Mouse (Mus musculus) heart, adult 11 months (tissue): Measurements from ENCODE around the gene Actr3b.
A peak's percentile ranks its signal among the peaks of the same experiment; 100 is the strongest.

Experiments
- DNase-seq: peaks from one replicate; pipeline ENCODE4 v3.0.0; 2022

The Actr3b gene

GRCm38 (mm10) chr5:25791570-25791969 lies 31.8 kb downstream of the Actr3b start:
- no peak for DNase-seq

DNA sequence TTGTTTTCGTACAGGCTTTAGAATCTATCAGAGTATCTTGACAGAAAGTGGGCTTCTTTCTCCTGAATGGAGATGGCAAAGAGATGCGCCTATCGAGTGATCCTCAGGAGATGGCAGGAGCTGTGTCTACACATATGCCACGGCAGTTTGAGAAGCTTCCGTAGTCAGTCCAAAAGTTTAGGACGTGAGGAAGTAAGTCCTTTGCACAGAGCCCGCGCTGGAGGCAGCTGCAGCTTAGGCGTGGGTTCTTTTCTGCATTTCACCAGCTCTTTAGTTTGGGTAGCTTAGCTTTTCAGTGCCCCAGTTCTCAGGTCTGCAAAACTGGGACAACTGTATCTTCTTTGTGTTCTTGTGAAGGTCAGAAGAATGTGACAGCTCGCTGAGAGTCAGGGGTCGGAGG lies 38.0 kb downstream of the Actr3b start:
- no peak for DNase-seq

GRCm38 (mm10) chr5:25800929-25801328 lies 41.1 kb downstream of the Actr3b start:
- no peak for DNase-seq

DNA sequence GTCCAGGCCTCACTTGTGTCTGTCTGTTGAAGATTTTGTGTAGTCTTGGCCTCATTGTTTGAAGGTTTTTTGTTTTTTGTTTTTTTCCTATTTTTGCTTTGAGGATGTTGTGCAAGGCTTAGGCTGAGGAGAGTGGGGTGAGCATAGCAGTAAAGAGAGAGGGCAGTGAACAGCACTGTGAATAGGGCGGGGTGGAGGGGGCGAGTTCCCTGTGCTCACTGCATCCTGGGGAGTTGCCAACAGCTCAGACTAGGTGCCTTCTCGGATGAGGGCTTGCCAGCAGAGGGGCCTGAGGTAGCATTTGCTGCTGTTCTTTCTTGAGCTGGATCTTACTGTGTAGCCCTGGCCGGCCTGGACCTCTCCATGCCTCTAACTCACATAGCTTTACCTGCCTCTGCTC lies 41.9 kb downstream of the Actr3b start:
- no peak for DNase-seq

- DNase-seq = no peak
Observed at GRCm38 (mm10) chr5:25804569-25804968, 44.8 kb downstream of the Actr3b start.

DNA sequence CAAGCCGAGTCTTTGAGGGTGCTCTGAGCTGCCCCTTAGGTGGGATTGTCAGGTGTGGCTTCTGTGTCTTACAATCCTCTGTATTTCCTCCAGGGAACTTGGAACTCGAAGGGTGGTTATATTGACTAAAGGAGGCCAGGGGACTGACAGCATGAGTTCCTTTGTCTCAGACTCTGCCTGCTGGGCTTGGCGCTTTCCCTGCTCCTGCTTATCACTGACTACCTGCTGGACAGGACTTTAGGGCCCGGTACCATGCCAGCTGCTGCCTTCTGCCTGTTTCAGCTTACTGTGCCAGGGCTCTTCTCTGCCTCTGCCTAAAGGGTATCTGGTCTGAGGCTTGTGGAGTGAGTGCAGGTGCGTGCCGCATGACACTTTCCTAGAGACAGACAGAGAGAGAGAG lies 53.1 kb downstream of the Actr3b start:
- no peak for DNase-seq

- DNase-seq = no peak
Observed at GRCm38 (mm10) chr5:25829308-25830094, 69.7 kb downstream of the Actr3b start.

DNA sequence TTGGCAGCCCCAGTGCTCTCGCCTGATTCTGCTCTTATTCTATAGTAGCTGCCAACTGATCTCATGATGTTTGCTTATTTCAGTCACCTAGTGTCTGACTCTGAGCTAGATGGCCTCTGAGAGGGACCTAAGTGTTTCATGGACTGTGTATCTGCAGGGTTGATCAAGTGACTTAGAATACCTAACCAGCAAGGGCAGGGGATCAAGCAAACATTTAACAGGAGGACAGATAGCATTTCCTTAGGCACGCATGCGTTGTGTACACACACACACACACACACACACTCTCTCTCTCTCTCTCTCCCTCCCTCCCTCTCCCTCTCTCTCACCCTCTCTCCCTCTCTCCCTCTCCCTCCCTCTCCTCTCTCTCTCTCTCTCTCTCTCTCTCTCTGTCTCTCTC lies 71.0 kb downstream of the Actr3b start:
- DNase-seq = no peak

DNA sequence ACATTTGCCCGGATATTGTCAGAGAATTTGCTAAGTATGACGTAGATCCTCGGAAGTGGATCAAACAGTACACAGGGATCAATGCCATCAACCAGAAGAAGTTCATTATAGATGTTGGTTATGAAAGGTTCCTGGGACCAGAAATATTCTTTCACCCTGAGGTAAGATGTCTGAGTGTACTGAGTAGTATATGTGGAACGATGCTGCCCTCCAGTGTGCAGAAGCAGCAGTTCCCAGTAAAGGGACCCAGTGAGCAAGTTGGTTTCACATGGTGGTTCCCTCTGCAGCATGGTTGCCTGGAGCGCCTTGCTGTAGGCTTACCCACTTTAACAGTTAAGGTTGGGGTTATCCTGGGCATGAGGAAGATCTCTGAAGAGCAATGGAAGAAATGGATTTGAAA lies 71.8 kb downstream of the Actr3b start:
- no peak for DNase-seq

DNA sequence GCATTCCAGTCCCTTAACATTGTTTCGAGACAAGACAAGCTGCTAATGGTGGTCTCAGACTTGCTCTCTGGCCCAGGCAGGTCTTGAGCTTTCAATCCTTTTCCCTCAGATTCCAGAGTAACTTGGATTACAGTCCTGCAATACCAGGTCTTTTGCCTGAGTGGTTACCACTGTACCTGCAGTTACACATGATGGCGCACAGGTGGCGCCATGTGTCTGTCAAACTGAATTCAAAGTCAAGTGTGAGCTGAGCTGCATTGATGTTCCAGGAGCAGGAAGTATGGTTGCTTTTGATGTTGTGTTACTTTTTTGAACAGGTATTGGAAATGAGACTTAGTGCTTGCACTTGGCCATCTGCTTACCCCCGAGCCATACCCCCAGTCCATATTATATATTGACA lies 79.6 kb downstream of the Actr3b start:
- DNase-seq = no peak

GRCm38 (mm10) chr5:25846558-25846957 lies 86.8 kb downstream of the Actr3b start:
- no peak for DNase-seq

DNA sequence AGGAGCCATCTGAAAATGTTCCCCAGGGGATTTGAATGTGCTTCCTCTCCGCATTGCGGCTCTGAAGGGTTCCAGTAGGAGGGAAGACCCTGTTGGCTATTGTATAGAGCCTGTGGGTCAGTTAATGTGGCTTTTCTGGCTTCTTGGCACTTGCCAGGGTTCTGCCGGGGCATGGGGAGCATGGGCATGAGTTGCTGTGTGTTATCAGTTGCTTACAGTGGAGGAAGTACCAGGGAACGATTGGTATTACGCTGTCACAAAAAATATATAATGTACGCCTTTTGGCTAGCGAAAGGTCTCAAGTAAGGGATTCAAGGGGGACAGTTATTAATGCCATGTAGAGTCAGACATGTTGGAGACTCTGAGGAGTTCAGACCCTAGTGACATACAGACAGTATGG lies 87.4 kb downstream of the Actr3b start:
- no peak for DNase-seq

GRCm38 (mm10) chr5:25848058-25848457 lies 88.3 kb downstream of the Actr3b start:
- no peak for DNase-seq

- DNase-seq = no peak
Observed at GRCm38 (mm10) chr5:25866201-25866600, 106.4 kb downstream of the Actr3b start.

DNA sequence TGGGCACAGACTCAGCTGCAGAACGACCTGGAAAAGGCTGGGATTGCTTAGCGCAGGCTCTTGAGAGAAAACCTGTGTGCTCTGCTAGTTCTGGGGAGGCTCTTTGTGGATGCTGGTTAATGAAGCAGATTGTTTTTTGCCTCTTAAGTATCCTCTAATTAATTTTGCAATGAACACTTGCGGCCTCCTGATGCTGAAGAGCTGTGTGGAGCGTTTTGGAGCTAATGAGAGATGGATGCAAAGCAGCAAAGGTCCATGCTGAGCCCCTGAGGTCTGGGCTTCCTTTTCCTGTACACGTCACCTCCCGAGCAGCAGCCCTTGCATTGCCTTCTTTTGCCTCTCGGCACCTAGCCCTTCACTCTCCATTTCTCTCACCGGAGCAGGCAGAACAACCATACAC lies 110.1 kb downstream of the Actr3b start:
- no peak for DNase-seq

GRCm38 (mm10) chr5:25870632-25871031 lies 110.8 kb downstream of the Actr3b start:
- peak; percentile 2 for DNase-seq

GRCm38 (mm10) chr5:25871342-25872023 lies 111.7 kb downstream of the Actr3b start:
- DNase-seq = peak; percentile 76

DNA sequence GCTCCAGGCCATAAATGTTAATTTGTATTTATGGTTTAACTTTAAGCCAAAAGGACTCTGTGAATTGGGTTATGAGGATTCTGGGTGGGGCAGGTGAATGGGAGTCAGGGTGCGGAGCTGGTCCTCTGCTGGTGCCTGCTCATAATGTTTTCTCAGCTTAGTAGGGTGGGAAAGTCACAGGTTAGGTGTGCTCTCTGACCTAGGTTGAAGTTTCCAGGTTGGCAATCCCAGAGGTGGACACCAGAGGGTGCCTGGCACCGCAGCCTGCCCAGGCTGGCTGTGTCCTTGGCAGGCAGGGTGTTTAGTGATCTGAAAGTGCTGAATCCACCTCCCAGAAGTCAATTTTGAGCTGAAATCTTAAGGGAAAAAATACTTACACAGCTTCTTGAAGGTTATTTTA lies 113.2 kb downstream of the Actr3b start:
- DNase-seq = peak; percentile 64

GRCm38 (mm10) chr5:25875927-25876326 lies 116.1 kb downstream of the Actr3b start:
- DNase-seq = peak; percentile 29

DNA sequence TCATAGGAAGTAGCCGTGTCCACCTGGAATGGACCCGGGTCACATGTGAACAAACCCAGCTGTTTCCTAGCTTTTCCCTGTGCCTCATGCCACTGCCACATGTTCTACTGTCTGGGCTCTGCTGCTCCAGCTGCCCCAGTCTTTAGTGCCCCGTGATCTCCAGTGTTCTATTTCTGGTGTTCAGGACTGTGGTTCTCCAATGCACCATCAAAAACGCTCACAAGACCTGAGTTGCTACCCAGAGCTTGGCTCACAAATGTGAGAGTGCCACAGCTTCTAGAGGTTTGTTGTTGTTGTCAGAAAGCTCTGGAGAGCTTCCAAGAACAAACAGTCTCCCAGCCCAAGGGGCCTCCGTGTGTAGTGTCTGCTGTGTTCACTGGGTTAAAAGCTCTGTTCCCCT lies 117.5 kb downstream of the Actr3b start:
- DNase-seq = peak; percentile 91

DNA sequence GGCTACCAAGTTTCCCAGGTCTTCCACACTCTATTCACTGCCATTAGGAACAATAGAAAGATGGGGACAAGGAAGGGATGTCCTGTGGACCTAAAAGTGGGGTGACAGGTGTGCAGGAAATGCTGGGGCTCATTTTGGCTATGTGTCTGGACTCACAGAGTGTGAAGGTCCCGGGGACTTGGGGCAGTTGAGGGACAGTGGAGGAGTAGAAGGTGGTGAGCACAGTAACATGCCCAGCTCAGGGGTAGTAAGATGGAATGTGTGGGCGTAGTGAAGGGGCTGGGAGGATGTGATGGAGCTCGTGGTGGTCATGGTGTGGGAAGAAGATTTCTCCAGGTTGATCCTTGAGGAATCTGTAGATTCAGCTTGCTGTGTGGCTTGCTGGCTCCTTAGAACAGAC lies 118.2 kb downstream of the Actr3b start:
- DNase-seq = peak; percentile 18

DNA sequence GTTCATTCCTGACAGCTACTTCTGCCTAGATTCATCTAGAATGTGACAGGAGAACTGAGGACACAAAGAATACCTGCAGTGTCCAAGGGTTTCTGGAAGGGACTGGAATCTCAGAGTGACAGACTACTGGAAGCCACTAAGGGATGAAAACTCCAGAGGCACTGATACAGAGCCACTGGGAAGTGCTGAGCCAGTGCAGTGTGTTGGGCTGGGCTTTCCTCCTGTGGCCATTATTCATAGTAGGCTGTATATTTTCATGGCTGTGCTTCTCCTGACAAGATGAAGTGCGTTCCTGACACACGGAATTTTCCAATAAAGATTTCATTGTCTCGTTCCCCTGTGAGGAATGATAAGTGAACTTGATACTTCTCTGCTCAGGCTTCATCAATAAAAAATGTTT lies 126.9 kb downstream of the Actr3b start:
- peak; percentile 24 for DNase-seq

GRCm38 (mm10) chr5:25889746-25890382 lies 130.1 kb downstream of the Actr3b start:
- DNase-seq = peak; percentile 45

- peak; percentile 89 for DNase-seq
Observed at GRCm38 (mm10) chr5:25891321-25891720, 131.5 kb downstream of the Actr3b start.
